Mouse (Mus musculus) B cell, adult 62 days (primary cell): Measurements from ENCODE around the gene Foxf2. TPM values are rescaled to one million over a fixed set of nuclear protein-coding genes. Genes with fewer than 3 reads are reported as not detected.

ENCODE experiments used
- total RNA-seq: library from RNA; stranded (reverse); gene quantifications from 4 replicates; pipeline ENCODE4 v1.2.4, GENCODE M21; 2023

Foxf2 gene
- total RNA-seq, result not detected in 4 replicates

GRCm38 (mm10) chr13:31625333-31626101 lies at the start of gene Foxf2:
Gene Foxf2, plus strand, starts transcription at chr13:31625816.

Other genes starting within 250 kb of the Foxf2 start
- gene Foxq1, start 69.7 kb upstream of the Foxf2 start, total RNA-seq, result not detected in 4 replicates
- gene A530084C06Rik, start 66.5 kb upstream of the Foxf2 start, total RNA-seq, result not detected in 4 replicates
- gene Foxc1, start 180.8 kb downstream of the Foxf2 start, total RNA-seq, result not detected in 4 replicates